Mouse (Mus musculus): Measurements from ENCODE around the gene Gm12216.

- no peak for TF ChIP-seq GATA1 (IDR thresholded peaks at IDR 0.05; ENCODE audit: low read length)
- TF ChIP-seq TAL1 (IDR thresholded peaks at IDR 0.05; ENCODE audit: low read length), result no peak
Measured at GRCm38 (mm10) chr11:53891505-53892451, 32.7 kb upstream of the Gm12216 start, which contains the start of gene Slc22a5.

All from erythroblast, embryonic 14.5 days (primary cell).